Mouse (Mus musculus) kidney, postnatal 36 days (tissue): ENCODE results near the gene Tada2b.

Experiments
- DNase-seq, 2 experiments: peaks; one replicate each; pipeline ENCODE4 v3.0.0; 2021 to 2022; ENCODE audit warnings: mixed read lengths in 2 of 2

The Tada2b gene

GRCm38 (mm10) chr5:36444611-36445010, 39.5 kb downstream of the Tada2b start:
- no peak for DNase-seq

- no peak for DNase-seq
Measured at GRCm38 (mm10) chr5:36440741-36441140, 43.3 kb downstream of the Tada2b start.

- peak in 1 of 2 experiments; percentile 10 for DNase-seq
Measured at GRCm38 (mm10) chr5:36436858-36437257, 47.2 kb downstream of the Tada2b start.

- DNase-seq: no peak
Measured at GRCm38 (mm10) chr5:36434398-36434967, 49.6 kb downstream of the Tada2b start.

- DNase-seq: no peak
Measured at GRCm38 (mm10) chr5:36431711-36432110, 52.4 kb downstream of the Tada2b start.

GRCm38 (mm10) chr5:36429551-36429950, 54.5 kb downstream of the Tada2b start:
- DNase-seq: no peak

GRCm38 (mm10) chr5:36427831-36428230, 56.3 kb downstream of the Tada2b start:
- DNase-seq: no peak

GRCm38 (mm10) chr5:36426404-36426803, 57.7 kb downstream of the Tada2b start:
- DNase-seq: peak; percentile 69 to 78

GRCm38 (mm10) chr5:36424676-36425075, 59.4 kb downstream of the Tada2b start:
- DNase-seq: peak; percentile 40 to 58
